Mouse (Mus musculus) kidney, adult 8-10 months (tissue): ENCODE measurements around the gene Rnf222.

Experiments
- DNase-seq, 2 experiments: peaks; one replicate each; pipeline ENCODE4 v3.0.0; 2022

Rnf222 gene

DNA sequence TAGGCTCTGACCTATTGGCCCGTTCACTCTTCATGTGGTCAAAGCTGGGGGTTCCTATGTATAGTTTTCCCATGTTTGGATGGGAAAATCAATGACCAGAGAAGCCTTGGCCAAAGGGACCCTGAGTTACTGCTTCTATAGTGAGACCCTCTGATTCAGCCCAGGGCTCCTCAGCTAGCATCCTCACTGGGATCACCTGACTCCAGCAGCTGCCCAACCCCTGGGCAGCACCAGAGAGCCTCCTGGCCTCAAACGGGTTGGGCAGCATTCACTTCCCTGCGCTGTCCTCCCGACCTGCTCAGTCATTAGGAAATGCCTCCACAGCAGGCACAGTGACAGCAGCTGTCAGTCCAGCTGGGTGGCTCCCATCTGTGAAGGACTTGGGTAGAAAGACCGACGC, at the start of gene Rnf222:
TSS of gene Rnf222 (plus strand) at position 301 of the 400 bp plus-strand sequence.
- no peak for DNase-seq

DNA sequence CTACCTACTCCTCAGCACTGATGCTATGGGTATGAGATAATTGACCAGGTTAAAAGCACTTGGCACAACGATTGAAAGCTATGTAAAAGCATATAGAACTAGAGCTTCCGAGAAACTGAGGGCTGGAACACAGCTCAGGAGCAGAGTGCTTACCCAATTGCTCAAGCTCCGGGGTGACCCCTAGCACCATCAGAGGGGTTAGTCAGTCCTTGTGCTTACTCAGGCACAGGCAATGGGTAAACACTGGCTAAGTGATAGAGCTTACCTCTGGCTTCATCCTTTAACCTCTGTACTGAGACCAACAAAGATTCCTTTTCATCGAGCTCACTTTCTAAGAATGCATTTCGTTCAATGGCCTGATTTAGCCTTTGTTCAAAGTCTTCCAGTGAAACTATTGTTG, 48.7 kb upstream of the Rnf222 start:
- DNase-seq = no peak

DNA sequence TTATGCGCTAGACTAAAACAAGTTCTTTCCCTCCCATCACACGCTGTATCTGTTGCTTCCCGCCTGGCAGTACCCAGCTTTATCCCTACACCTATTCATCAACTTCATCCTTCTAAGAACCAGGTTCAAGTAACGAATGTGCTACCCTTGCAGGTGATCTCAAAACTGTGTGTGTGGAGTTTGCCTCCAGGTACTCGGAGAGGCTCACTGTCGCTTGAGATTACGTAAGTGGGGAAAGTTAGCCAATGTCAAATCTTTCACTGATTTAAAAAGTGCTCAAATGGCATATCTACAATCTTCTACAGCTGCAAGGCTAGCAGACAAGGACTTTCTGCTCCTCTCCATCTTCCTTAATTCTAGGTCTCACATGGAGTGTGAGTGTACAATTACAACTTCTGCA, 37.5 kb upstream of the Rnf222 start:
- DNase-seq = peak; percentile 40 to 57

DNA sequence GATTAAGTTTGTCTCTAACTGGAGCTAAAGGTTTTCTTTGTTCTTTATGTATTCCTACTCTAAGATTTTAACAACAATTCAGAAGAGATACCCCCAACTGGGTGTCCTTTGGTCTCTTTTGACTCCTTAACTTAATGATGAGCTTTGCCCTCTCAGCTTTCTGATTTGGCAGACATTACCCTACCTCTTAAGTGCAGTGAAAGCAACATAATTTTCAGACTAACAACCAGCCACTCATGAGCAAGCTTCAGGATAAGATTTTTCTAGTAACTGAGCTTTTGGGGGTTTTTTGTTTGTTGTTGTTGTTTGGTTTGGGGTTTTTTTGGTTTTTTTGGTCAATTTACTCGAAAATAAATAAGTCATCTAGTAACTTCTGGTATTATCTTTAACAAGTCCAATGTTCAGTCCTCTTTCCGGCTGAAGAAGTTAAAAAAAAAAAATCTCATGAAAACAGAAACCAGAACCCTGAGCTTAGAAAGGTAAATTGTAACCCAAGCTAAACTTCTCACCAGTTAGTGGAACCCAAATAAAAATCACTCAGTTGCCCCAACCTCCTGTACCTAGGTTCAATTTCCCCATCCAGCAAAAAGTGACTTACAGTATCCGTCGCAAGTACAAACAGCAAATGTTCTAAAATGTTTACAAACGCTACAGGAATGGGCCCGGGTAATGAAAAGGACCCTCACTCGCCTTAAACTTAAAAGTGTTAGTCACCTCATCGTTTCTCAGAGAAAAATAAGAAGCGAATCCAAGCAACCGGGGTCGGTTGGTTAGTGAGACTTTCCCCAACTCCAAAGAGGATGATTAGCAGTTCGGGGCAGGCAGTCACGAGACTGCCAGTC, 36.5 kb upstream of the Rnf222 start:
- peak; percentile 53 to 66 for DNase-seq

DNA sequence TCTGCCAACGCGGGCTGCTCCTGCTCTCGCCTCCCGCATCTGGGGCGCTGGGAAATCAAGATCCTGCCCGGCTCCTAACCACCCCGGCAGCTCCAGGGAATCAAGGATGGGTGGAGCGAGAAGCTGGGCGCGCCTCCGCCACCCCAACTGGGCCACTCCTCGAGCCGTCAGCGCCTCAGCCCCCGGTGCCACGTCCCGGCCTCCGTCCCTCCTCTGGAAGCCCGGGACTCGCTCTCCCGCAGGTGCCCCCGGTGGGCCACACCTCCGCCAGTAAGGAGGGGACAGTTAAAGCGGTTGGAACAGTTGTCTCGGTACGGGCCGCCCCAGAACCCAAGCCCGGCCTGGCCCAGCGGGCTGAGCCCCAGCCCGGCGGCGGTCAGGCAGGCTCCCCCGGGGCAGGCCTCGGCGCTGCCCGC, 35.9 kb upstream of the Rnf222 start:
- peak; percentile 66 to 73 for DNase-seq

DNA sequence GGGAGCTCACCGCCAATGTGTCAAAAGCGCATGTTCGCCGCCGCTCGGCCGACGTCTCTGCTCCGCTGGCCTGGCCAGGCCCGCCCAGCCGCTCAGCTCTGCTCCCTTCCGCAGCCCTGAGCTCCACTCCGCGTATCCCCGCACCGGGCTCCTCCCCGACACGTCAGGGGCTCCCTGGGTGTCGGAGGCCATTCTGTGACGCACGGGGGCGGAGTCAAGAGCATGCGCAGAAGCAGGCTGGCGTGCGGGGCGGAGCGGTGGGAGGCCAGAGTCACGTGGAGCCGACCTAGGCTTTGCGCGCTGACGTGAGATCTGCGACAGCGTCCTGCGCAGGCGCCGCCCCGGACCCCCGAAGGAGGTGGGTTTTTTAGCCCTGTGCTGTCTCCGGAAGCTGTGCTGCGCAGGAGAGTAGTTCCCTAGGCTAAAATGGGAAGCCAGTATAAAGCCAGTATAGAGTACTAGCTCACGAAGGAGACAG, 35.4 kb upstream of the Rnf222 start:
- DNase-seq = peak; percentile 99

DNA sequence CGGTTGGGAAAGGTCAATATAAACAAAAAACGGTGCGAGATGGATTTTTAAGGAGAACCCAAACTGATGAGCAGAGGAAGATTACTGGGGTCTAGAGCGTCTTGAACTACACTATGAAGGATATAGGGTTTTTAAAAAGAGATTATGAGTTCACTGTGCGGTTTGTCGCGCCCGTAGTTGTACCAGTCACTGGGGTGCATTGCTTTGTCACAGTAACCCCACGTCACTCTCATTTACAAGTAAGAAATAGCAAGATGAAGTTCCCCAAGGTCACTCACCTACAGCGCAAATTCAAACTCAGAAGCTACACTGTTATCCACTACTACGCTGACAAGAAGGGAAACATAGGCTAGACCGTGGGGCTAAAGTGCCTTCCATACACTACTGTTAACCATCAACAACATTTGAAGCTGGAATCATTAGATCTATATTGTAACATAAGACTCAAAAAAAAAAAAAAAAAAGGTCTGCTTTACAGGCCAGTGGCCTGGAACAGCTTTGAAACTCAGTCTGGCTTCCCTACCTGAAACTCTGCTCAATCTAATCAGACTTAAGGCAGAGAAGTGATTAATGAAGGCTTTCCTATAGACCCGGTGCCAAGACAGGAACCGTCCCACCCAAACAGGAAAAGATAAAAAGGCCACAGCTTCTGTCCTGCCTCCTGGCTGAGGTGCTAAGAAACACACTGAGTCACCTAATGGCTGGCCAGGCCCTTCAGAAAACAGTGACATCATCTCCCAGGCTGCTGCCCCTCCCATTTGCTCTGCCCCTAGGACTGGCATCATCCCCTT, 34.5 kb upstream of the Rnf222 start:
- peak; percentile 73 to 78 for DNase-seq

DNA sequence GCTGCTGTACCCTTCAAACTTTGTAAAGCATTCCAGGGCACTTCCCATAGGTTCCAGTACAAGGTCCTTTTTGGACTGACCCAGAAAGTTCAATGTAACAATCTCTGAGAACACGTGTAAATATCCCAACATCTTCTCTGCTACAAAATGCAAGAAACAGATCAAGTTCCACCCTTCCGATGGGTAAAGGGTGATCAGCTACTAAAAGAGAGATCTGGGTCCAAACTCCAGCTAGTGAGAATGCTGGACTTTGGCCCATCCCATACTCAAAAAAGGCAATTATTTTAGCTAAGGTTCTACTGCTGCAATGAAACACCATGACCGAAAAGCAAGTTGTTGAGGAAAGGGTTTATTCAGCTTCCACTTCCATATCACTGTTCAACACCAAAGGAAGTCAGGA, 33.7 kb upstream of the Rnf222 start:
- DNase-seq = peak; percentile 43 to 44

DNA sequence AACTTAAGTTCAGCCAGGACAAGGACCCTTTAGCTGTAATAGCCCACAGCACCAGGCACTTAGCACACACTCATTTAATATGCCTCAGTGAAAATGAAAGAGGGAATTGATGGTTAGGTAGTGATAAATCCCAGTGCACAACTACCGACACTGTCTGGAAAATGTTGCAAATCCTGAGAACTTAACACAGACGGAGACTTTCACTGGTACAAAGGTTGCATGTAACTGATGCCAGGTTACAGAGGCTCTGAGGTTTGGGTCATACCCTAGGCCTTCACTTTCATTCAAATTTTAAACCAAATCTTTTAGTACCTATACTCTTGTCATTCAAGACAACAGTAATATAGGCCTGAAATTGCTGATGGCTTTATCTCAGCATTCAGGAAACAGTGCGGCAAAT, 31.0 kb upstream of the Rnf222 start:
- DNase-seq = no peak

DNA sequence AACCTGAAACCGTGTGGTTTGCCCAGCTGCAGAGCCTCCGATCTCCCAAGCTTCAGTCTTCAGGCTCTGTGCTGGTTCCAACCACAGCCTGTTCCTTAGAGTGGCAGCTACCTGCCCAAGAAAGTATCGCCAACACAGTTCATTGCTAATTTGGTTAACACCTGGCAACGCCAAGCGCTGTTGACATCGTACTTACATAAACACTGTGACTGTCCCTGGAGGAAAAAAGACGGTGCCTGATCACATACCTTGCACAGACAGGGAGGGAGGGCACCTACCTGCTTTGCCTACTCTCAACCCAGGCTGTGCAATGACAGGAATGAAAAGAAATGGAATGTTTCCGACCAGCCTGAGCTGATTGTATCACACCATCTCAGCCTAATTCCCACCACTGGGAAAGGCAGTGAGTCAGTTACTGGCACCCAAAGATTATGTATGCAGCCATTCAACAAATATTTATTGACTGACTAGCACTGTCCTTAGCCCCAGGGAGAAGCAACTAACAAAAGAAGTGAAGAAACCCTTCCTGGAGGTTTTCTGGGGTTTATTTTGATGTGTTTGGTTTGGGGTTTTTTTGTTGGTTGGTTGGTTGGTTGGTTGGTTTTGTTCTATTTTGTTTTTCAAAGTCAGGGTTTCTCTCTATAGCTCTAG, 28.3 kb upstream of the Rnf222 start:
- DNase-seq = no peak

DNA sequence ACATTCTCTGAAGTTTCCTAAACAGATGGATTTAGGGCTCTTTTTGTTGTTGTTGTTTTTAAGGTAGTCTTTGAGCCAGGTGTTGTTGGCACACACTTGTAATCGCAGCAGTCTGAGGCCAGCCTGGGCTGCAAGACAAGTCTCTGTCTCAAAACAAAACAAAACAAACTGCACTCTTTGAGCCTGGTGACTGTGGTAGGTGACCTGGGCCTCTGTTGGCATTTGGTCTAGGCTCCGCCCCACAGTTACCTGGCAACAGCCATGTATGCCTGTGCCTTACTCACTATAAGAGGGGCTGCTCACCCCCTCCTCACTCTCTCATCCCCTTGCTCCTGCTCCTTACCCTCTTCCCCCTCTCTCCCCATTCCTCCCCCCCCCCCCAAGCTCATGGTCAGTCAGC, 26.1 kb upstream of the Rnf222 start:
- DNase-seq = peak in 1 of 2 experiments; percentile 41

DNA sequence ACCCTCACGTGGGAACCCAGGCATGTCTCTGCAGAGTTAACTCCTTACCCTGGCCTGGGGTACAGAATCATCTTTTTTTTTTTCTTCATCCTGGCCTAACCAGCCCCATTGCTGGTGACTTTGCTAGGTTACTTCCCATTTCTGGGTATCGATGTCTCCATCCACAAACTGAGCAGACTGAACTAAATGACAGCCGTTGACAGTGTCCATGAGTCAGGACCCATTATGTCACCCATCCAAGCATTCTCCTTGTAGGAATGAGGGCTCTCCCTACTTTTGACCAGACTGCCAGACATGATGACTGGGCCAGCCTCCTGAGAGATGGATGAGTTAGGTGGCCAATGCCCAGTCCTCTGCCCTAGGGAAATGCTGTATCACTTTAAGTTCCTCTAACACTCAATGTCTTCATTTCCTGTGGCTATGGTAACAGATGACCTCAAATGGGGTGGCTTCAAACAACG, 24.7 kb upstream of the Rnf222 start:
- DNase-seq = no peak

DNA sequence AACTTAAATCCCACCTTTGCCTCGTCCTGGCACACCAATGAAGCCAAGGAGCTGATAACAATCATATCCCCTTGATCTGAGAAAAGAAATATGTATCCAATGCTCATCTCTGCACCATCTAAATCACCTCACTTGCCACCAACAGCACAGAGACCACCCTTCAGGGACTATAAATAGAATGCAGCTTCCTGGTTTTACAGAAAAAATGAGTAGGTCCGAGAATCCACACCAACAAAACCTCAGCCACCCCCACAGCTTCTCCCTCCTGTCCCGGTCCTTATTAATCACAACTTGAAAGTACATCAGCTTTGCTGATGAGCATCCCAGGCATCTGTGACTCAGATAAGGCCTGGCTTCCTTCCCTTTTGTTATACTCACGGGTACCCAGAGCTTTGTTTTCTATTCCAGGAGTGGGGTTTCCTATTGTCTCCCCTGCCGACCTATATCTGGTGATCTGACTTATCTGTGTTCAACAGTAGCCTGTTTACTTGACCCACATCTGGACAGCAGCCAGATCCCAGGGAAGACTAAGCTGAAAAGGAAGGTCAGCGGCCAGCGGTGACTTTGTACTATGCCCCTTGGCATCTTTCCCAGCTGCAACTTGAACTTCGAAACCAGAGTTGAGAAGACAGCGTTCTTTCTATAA, 23.7 kb upstream of the Rnf222 start:
- DNase-seq = peak; percentile 97 to 98

DNA sequence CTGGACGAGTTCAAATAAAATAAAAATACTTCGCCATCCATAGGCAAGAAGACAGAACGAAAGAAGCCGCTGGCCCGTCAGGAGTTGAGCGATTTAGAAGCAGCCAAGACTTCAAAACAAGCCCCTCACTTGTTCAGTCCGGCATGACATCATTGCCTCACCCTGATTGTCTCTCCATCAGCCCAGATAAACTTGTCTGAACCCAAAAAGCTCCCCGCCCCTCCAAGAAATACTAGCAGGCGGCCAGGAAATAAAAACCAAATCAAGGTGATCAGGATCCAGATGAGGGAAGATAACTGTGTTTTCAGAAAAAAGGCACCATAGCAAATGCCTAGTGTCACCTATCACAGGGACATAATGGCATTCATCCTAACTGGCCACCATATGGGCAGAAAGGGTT, 17.1 kb upstream of the Rnf222 start:
- no peak for DNase-seq

DNA sequence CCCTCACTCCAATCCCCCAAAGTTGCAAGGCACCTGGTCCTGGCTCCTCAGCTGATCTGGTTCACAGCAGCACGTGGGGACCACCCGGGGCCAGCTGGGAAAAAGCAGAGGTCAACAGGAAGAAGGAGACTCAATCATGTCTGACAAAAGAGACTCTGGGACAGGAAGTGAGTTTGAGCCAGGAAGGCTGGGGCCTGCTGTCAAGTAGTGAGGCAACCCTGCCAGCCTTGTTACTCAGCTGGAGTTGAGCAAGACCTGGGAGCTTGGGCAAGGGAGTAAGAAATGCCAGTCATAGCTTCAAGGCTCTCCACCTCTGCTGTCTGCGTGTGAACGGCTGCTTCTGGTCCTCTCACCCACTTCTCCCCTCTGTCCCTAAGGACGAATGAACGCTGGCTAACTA, 16.6 kb upstream of the Rnf222 start, which contains the start of gene Ndel1:
TSS of gene Ndel1 (minus strand) at position 111 of the 400 bp plus-strand sequence.
- DNase-seq = peak; percentile 52 to 66

DNA sequence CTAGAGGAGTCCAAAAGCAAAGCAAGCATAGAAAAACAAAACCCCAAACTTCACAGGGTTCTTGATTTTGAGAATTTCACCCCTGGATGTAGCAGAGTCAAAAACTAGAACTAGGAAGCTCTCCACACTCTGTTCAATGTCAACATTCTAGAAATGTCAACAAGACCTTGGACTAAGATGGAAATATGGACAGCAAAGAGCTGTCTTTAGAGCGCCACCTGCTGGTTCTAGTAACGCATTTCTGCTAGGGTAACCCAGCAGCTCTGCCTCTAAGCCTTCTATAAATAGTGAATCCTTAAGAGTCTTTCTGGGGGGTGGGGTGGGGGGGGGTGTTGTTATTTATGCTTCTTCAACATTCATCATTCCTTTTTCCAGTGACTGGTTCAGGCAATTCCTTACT, 13.5 kb upstream of the Rnf222 start:
- DNase-seq = peak; percentile 47 to 68

DNA sequence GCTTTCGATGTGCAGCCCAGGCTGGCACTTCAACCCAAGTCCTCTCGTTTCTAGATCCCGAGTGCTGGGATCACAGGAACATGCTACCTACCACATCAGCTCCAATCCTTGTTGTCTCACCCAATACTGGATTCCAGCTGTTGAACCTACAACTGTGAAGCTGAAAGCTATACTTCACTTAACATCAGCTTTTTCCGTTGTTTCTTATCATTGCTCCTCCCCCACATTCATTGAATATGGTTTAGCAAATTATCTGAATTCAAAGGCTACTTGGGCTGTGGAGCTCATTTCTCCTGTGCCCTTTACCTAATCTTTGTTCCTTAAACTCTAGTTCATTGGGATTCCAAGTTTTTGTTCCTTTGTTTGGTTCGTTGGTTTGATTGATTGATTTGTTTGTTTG, 9.5 kb upstream of the Rnf222 start:
- no peak for DNase-seq

DNA sequence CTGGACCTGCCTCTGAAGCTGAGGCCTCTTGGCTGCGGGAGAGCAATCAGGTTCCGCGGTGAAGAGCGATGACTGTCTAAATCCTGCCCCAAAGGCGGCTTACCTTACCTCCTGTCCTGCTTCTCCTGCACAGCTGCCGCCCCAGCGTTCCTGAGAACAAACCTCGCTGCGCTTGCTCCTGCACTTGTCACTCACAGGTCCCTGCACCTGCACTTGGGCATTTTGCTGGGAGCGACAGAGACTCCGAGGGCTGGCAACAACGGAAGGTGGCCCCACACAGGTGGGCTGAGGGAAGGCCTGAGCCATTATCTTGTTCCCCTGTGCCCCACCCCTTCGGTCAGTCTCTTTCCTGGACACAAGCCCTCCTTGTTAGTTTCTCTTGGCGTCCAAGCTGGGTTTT, 6.2 kb upstream of the Rnf222 start:
- no peak for DNase-seq

DNA sequence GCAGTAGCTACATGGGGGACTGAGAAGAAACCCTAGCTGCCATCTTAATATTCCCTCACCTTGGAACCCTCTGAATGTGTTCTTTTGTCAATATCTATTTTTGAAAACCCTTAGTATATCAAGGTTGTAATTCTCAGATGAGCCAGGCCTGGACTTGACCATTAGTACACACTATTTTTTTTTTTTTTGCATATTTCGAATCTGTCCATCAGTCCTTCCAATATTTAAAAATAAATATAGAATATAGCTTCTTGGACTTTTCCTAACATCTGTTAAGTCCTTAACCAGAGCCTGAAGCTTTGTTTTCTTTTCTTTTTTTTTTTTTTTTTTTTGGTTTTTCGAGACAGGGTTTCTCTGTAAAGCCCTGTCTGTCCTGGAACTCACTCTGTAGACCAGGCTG, 4.5 kb upstream of the Rnf222 start:
- DNase-seq = no peak

DNA sequence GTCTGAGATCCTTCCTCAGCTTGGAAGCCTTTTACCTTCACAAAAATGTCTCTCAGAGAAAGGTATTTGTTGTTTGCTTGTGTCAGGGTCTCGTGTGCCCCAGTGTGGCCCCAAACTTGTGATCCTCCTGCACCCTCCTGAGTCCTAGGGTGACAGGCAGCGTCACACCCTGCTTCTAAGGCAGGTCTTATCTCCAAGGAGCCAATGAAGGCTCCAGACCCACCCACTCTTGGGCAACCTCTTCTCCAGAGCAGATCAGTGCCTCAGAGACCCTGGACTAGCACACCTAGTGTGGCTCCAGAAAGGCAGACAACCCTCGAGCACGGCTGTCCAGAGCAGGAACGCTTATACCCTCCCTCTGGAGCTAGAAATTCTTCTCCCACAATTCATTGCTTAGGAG, 4.0 kb upstream of the Rnf222 start:
- no peak for DNase-seq

DNA sequence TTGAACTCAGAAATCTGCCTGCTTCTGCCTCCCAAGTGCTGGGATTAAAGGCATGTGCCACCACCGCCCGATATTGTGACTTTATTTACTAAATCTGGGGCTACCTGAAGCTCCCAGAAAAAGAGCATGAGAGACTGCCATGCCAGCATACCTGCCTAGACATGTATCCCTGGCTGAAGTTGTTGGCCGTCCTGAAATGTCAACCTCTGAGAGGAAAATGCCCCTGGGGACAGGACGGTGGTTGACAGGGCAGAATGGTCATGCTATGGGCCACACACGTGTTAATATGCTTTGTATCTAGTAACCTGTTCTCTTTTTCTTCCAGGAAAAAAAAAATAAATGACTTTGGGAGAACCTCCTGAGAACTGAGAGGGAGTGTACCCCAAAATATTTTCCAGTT, 2.3 kb upstream of the Rnf222 start:
- no peak for DNase-seq

DNA sequence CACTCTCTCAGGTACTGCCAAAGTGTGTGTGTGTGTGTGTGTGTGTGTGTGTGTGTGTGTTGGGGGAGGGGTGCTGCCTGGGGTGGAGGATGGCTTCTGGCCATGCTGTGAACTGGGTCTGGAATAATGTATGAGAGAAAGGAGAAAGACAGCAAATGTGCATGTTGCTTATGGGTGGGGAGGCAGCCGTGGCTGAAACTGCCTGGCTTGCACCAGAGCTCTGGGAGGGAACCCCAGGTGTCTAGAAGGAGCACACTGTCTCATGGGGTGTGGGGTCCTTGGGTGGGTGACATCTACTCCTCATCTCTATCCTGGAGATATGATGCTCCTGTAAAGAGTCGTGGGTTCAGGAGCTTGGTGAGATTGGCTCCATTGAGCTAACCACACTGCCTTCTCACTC, 300 bp downstream of the Rnf222 start:
- DNase-seq = no peak

DNA sequence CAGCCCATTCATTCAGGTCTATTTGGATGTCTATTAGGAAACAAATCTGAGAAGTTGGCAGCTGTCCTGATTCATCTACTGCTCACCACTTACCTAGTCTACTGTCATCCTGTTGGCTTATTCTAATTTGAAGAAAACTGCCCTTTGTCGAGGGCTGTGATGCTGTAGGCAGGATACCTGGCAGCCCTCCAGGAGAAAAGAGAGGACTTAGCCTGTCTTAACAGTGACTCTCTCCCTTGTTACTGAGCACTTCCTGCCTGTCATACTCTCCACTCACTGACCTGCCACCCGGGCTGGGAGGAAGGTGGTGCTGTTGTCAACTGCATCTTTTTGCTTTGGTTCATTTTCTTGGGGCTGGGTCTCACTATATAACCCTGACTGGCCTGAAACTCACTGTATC, 2.3 kb downstream of the Rnf222 start:
- DNase-seq = no peak
